Mouse (Mus musculus) heart, adult 2 months (tissue): Measurements from ENCODE around the gene Slamf9.

Experiments
- CTCF ChIP-seq: fragments of 200-600 bp; IDR thresholded peaks from 2 replicates; pipeline ENCODE4 v1.8.1; 2022; ENCODE audit warnings: antibody characterized with exemption, mild to moderate bottlenecking, moderate library complexity
- EP300 ChIP-seq: fragments of 200-500 bp; IDR thresholded peaks from 2 replicates; pipeline ENCODE4 v1.6.1; 2011; ENCODE audit warnings: low read depth, low read length, control low read depth; ENCODE audit not compliant: insufficient read depth
- POLR2A ChIP-seq: fragments of 200-500 bp; IDR thresholded peaks from 2 replicates; pipeline ENCODE4 v1.6.1; 2011; ENCODE audit warnings: mild to moderate bottlenecking, low read depth, low read length, control low read depth; ENCODE audit not compliant: insufficient read depth

- no peak for TF ChIP-seq CTCF
- TF ChIP-seq EP300, result no peak
- TF ChIP-seq POLR2A, result no peak
Observed at GRCm38 (mm10) chr1:172492047-172492446, 16.9 kb downstream of the Slamf9 start.
